Comparison of ENCODE assay signal across 7 mouse cellular contexts in the genomic region with DNA sequence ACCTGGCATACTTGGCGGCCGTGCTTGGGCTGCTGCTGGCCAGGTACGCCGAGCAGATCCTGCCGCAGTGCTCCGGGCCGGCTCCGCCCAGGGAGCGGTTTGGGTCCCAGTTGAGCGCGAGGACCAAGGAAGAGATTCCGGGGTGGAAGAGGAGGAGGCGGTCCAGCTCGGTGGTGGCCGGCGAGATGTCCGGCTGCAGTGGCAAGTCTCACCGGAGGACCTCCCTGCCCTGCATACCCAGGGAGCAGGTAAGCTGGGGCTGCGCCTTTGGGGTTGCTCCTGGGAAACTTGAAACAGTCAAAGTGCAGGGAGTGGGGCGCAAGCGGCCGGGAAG. TPM values are rescaled to one million over a fixed set of nuclear protein-coding genes. Genes with fewer than 3 reads are reported as not detected.
A peak's percentile ranks its signal among the peaks of the same experiment; 100 is the strongest.
DNase-seq lines count a peak whose midpoint lies in the region; ATAC-seq lines count a peak whose summit lies in the region.

No protein-coding gene starts in this region.

- DNase-seq in retina, embryonic 14.5 days (ENCODE audit: low spot score) = peak; percentile 11
- DNase-seq in retina, postnatal 1 day = no peak
- peak; percentile 87 for DNase-seq in midbrain, embryonic 11.5 days (ENCODE audit: low spot score, missing footprints)
- no peak for DNase-seq in right cerebral cortex, postnatal 36 days (ENCODE audit: low spot score in 2 of 2)
- DNase-seq in spleen, adult 12 weeks (ENCODE audit: low spot score) = no peak

- H3K4me3 ChIP-seq in forebrain, embryonic 16.5 days (replicated peaks; ENCODE audit: low read length) = peak overlapping the region; percentile 67
- H3K4me3 ChIP-seq in intestine, embryonic 15.5 days (replicated peaks) = peak overlapping the region; percentile 89
- peak overlapping the region; percentile 64 for H3K4me3 ChIP-seq in midbrain, embryonic 11.5 days (ENCODE audit: low read depth, low read length)

- 1% methylated on average over 22 of the region's 22 CpGs for WGBS in forebrain, embryonic 16.5 days
- 1% methylated on average over 22 of the region's 22 CpGs for WGBS in intestine, embryonic 15.5 days
- 2% methylated on average over 22 of the region's 22 CpGs for WGBS in midbrain, embryonic 11.5 days

- H3K9me3 ChIP-seq in forebrain, embryonic 16.5 days (ENCODE audit: control insufficient read depth, low read length) = no peaks in the 10 kb centered on the region
- no peaks in the 10 kb centered on the region for H3K9me3 ChIP-seq in intestine, embryonic 15.5 days
- no peaks in the 10 kb centered on the region for H3K9me3 ChIP-seq in midbrain, embryonic 11.5 days (ENCODE audit: control insufficient read depth, low read length)

- peak overlapping the region; percentile 65 for H3K9ac ChIP-seq in forebrain, embryonic 16.5 days (replicated peaks; ENCODE audit: low read depth, low read length)
- peak overlapping the region; percentile 91 for H3K9ac ChIP-seq in intestine, embryonic 15.5 days
- peak overlapping the region; percentile 74 for H3K9ac ChIP-seq in midbrain, embryonic 11.5 days (ENCODE audit: low read length)

- H3K27me3 ChIP-seq in forebrain, embryonic 16.5 days (replicated peaks; ENCODE audit: control insufficient read depth, insufficient read depth, low read length) = peaks cover 16% of the 10 kb centered on the region
- H3K27me3 ChIP-seq in intestine, embryonic 15.5 days (replicated peaks) = no peaks in the 10 kb centered on the region
- H3K27me3 ChIP-seq in midbrain, embryonic 11.5 days (ENCODE audit: control insufficient read depth, insufficient read depth, low read length) = peaks cover 13% of the 10 kb centered on the region

- peak overlapping the region; percentile 96 for H3K4me2 ChIP-seq in forebrain, embryonic 16.5 days (ENCODE audit: low read length)
- H3K4me2 ChIP-seq in intestine, embryonic 15.5 days (replicated peaks) = peak overlapping the region; percentile 75
- peak overlapping the region; percentile 88 for H3K4me2 ChIP-seq in midbrain, embryonic 11.5 days

- peak; percentile 13; the same call in 1 of the 2 replicates for ATAC-seq in forebrain, embryonic 16.5 days
- peak; percentile 55 for ATAC-seq in intestine, embryonic 15.5 days
- no peak for ATAC-seq in midbrain, embryonic 11.5 days (ENCODE audit: low FRiP score)

- H3K36me3 ChIP-seq in forebrain, embryonic 16.5 days (ENCODE audit: control insufficient read depth, insufficient read depth) = no peaks in the 10 kb centered on the region
- H3K36me3 ChIP-seq in intestine, embryonic 15.5 days = no peaks in the 10 kb centered on the region
- H3K36me3 ChIP-seq in midbrain, embryonic 11.5 days (ENCODE audit: control insufficient read depth, insufficient read depth, low read length) = no peaks in the 10 kb centered on the region

- no peak overlapping the region for H3K27ac ChIP-seq in forebrain, embryonic 16.5 days (ENCODE audit: low read length)
- H3K27ac ChIP-seq in intestine, embryonic 15.5 days = peak overlapping the region; percentile 97
- no peak overlapping the region for H3K27ac ChIP-seq in midbrain, embryonic 11.5 days (ENCODE audit: low read depth, low read length)

- H3K4me1 ChIP-seq in forebrain, embryonic 16.5 days (replicated peaks; ENCODE audit: control insufficient read depth, insufficient read depth, low read length) = peaks cover 13% of the 10 kb centered on the region
- H3K4me1 ChIP-seq in intestine, embryonic 15.5 days (replicated peaks) = peaks cover 16% of the 10 kb centered on the region; the same call in 1 of the 2 replicates
- H3K4me1 ChIP-seq in midbrain, embryonic 11.5 days (ENCODE audit: control insufficient read depth, insufficient read depth, low read length) = no peaks in the 10 kb centered on the region; the same call in 1 of the 2 replicates

RNA-seq across cellular contexts. Expression of a gene that starts 1.2 kb away (rescaled TPM):
- 1.4 and 1.7 TPM in 2 replicates for polyA plus RNA-seq in forebrain, embryonic 16.5 days (2015; fragmentation: Nextera tagmentation; extraction: Ambion mirVana)
- 19.5 and 20.8 TPM in 2 replicates for polyA plus RNA-seq in intestine, embryonic 15.5 days (2015; fragmentation: Nextera tagmentation; extraction: Ambion mirVana)
- polyA plus RNA-seq in midbrain, embryonic 11.5 days (2014; fragmentation: Nextera tagmentation; extraction: Ambion mirVana) = 1.2 and 2.1 TPM in 2 replicates

Comparison
In these comparisons a context has a peak if more than half of its experiments do, and no peak if none do; other contexts are left out.
1. DNase-seq: peak in retina, embryonic 14.5 days (single experiment) and midbrain, embryonic 11.5 days (single experiment); none in retina, postnatal 1 day (single experiment), right cerebral cortex, postnatal 36 days (0 of 2) and spleen, adult 12 weeks (single experiment).
2. Peak in every context shown above with its lines, with median percentiles within 50 percentile points of each other: H3K4me2 ChIP-seq, H3K4me3 ChIP-seq and H3K9ac ChIP-seq.